ENCODE assay signal across 9 mouse cellular contexts in genomic region chr10:12792049-12792448, GRCm38 (mm10).
DNase-seq lines count a peak whose midpoint lies in the region; ATAC-seq lines count a peak whose summit lies in the region.
"Had no signal": no experiment of that assay in that cellular context is flagged by ENCODE, and none has a peak within 500 bp of the region (broad histone marks: within the 10 kb centered on the region; RNA-seq: fewer than 3 reads in every experiment).

No protein-coding gene starts in this region.

- H3K4me3 ChIP-seq in kidney, embryonic 16.5 days (ENCODE audit: low read length), result no peak overlapping the region
- H3K4me3 ChIP-seq in embryonic facial prominence, embryonic 12.5 days, result no peak overlapping the region
- H3K4me3 ChIP-seq in neural tube, embryonic 11.5 days (ENCODE audit: low read depth, low read length), result no peak overlapping the region

- 27% methylated on average over 6 of the region's 6 CpGs for WGBS in kidney, embryonic 16.5 days
- WGBS in embryonic facial prominence, embryonic 12.5 days, result 22% methylated on average over 6 of the region's 6 CpGs
- 11% methylated on average over 6 of the region's 6 CpGs for WGBS in neural tube, embryonic 11.5 days

- no peak overlapping the region for H3K4me2 ChIP-seq in kidney, embryonic 16.5 days (replicated peaks; ENCODE audit: low read depth, low read length)
- H3K4me2 ChIP-seq in embryonic facial prominence, embryonic 12.5 days (replicated peaks), result no peak overlapping the region
- no peak overlapping the region for H3K4me2 ChIP-seq in neural tube, embryonic 11.5 days (ENCODE audit: low read depth)

- peak overlapping the region; percentile 80 for H3K27ac ChIP-seq in kidney, embryonic 16.5 days (ENCODE audit: low read length)
- H3K27ac ChIP-seq in embryonic facial prominence, embryonic 12.5 days, result peak overlapping the region; percentile 63; the same call in 1 of the 2 replicates
- 0 out of 2 replicates have a peak overlapping the region, but pooled peaks have one; percentile 2 for H3K27ac ChIP-seq in neural tube, embryonic 11.5 days (ENCODE audit: low read depth, low read length)

- no peak for DNase-seq in kidney, adult 18-20 months
- DNase-seq in brain, adult 2 months (ENCODE audit: low read depth, low spot score), result peak; percentile 52
- peak; percentile 58 for DNase-seq in neural tube, embryonic 11.5 days (ENCODE audit: low spot score)
- no peak for DNase-seq in urinary bladder, adult 18-20 months (ENCODE audit: low spot score in 2 of 2)
- no peak for DNase-seq in urinary bladder, postnatal 10 days (ENCODE audit: low spot score)
- DNase-seq in adrenal gland, postnatal 36 days, result no peak
- DNase-seq: cerebellum, adult 9-11 months had no signal

- H3K36me3 ChIP-seq in kidney, embryonic 16.5 days (ENCODE audit: insufficient read depth, low read length), result no peaks in the 10 kb centered on the region
- H3K36me3 ChIP-seq in embryonic facial prominence, embryonic 12.5 days, result no peaks in the 10 kb centered on the region
- no peaks in the 10 kb centered on the region for H3K36me3 ChIP-seq in neural tube, embryonic 11.5 days (ENCODE audit: control insufficient read depth, insufficient read depth, low read length)

- no peaks in the 10 kb centered on the region for H3K27me3 ChIP-seq in kidney, embryonic 16.5 days (ENCODE audit: insufficient read depth, low read length)
- H3K27me3 ChIP-seq in embryonic facial prominence, embryonic 12.5 days, result no peaks in the 10 kb centered on the region
- H3K27me3 ChIP-seq in neural tube, embryonic 11.5 days (ENCODE audit: control insufficient read depth, insufficient read depth, low read length), result no peaks in the 10 kb centered on the region

- H3K9ac ChIP-seq in kidney, embryonic 16.5 days (replicated peaks; ENCODE audit: low read length), result peak overlapping the region; percentile 24; the same call in 1 of the 2 replicates
- no peak overlapping the region for H3K9ac ChIP-seq in embryonic facial prominence, embryonic 12.5 days
- H3K9ac ChIP-seq in neural tube, embryonic 11.5 days (ENCODE audit: low read length), result no peak overlapping the region

- ATAC-seq in kidney, embryonic 16.5 days (ENCODE audit: low FRiP score, low TSS enrichment), result peak; percentile 92
- ATAC-seq in embryonic facial prominence, embryonic 12.5 days (ENCODE audit: insufficient number of reproducible peaks, insufficient read depth, low FRiP score, low TSS enrichment), result 0 out of 2 replicates have a peak, but pooled peaks have one; percentile 66
- peak; percentile 82 for ATAC-seq in neural tube, embryonic 11.5 days (ENCODE audit: insufficient read depth, low FRiP score, low TSS enrichment)

- peaks cover 32% of the 10 kb centered on the region for H3K4me1 ChIP-seq in kidney, embryonic 16.5 days (ENCODE audit: insufficient read depth, low read length)
- peaks cover 23% of the 10 kb centered on the region for H3K4me1 ChIP-seq in embryonic facial prominence, embryonic 12.5 days
- peaks cover 12% of the 10 kb centered on the region; the same call in 1 of the 2 replicates for H3K4me1 ChIP-seq in neural tube, embryonic 11.5 days (ENCODE audit: control insufficient read depth, insufficient read depth, low read length)

- H3K9me3 ChIP-seq in kidney, embryonic 16.5 days (ENCODE audit: low read length), result no peaks in the 10 kb centered on the region
- no peaks in the 10 kb centered on the region for H3K9me3 ChIP-seq in embryonic facial prominence, embryonic 12.5 days
- no peaks in the 10 kb centered on the region for H3K9me3 ChIP-seq in neural tube, embryonic 11.5 days (ENCODE audit: control insufficient read depth, low read length)

Comparison
In these comparisons a context has a peak if more than half of its experiments do, and no peak if none do; other contexts are left out.
1. H3K27ac ChIP-seq: peak in every context shown above with its lines; median percentile 80 in kidney, embryonic 16.5 days; 63 in embryonic facial prominence, embryonic 12.5 days; 2 in neural tube, embryonic 11.5 days.
2. DNase-seq: peak in brain, adult 2 months (single experiment) and neural tube, embryonic 11.5 days (single experiment); none in kidney, adult 18-20 months (single experiment), urinary bladder, adult 18-20 months (0 of 2), urinary bladder, postnatal 10 days (single experiment) and adrenal gland, postnatal 36 days (0 of 2).
3. Peak in every context shown above with its lines, with median percentiles within 50 percentile points of each other: ATAC-seq.